Mouse (Mus musculus) hindbrain, postnatal 0 days (tissue): ENCODE data around the gene Wwox. TPM values are rescaled to one million over a fixed set of nuclear protein-coding genes. Genes with fewer than 3 reads are reported as not detected.

Experiments used
- ATAC-seq: fragments of 200-750 bp; cut with Nextera tagmentation; 2 replicates; pipeline ENCODE4 v1.8.0; 2017; ENCODE audit warnings: mild to moderate bottlenecking, moderate TSS enrichment, moderate library complexity
- DNase-seq: peaks from one replicate; pipeline ENCODE4 v3.0.0-alpha.2; 2015; ENCODE audit warnings: low spot score
- H3K27ac ChIP-seq: fragments of 300-500 bp; sonication (generic); 2 replicates; pipeline ENCODE4 v1.5.1; 2014; ENCODE audit warnings: mild to moderate bottlenecking
- H3K27me3 ChIP-seq: fragments of 300-500 bp; sonication (generic); 2 replicates; pipeline ENCODE4 v1.6.1; 2014; ENCODE audit warnings: low read length, mixed read lengths; ENCODE audit not compliant: insufficient read depth
- H3K36me3 ChIP-seq: fragments of 300-500 bp; sonication (generic); 2 replicates; pipeline ENCODE4 v1.6.1; 2014; ENCODE audit warnings: low read length, mixed read lengths; ENCODE audit not compliant: insufficient read depth
- H3K4me1 ChIP-seq: fragments of 300-500 bp; sonication (generic); 2 replicates; pipeline ENCODE4 v1.6.1; 2014; ENCODE audit warnings: antibody characterized with exemption, low read length, mixed read lengths; ENCODE audit not compliant: insufficient read depth
- H3K4me2 ChIP-seq: fragments of 300-500 bp; sonication (generic); 2 replicates; pipeline ENCODE4 v1.6.1; 2014; ENCODE audit warnings: low read depth, mild to moderate bottlenecking, low read length, moderate library complexity, mixed read lengths
- H3K4me3 ChIP-seq: fragments of 300-500 bp; sonication (generic); 2 replicates; pipeline ENCODE4 v1.5.1; 2014; ENCODE audit warnings: low read length
- H3K9ac ChIP-seq: fragments of 300-500 bp; sonication (generic); replicated peaks from 2 replicates; pipeline ENCODE4 v1.6.1; 2014; ENCODE audit warnings: mild to moderate bottlenecking, low read length, moderate library complexity, mixed read lengths
- H3K9me3 ChIP-seq: fragments of 300-500 bp; sonication (generic); 2 replicates; pipeline ENCODE4 v1.6.1; 2016; ENCODE audit warnings: low read length, mixed read lengths
- CTCF ChIP-seq: IDR thresholded peaks from 2 replicates; pipeline ENCODE4 v1.5.1; 2016; ENCODE audit warnings: antibody characterized with exemption, control low read depth, low read depth
- WGBS: fragments of 180-500 bp; shearing (Covaris S2); extraction: QIAGEN DNeasy Blood & Tissue Kit; methylation state at CpG from one replicate; pipeline ENCODE4 v1.1.7; 2014; 5-methylcytosine and 5-hydroxymethylcytosine counted together
- polyA plus RNA-seq: library from polyadenylated mRNA; unstranded; fragments of >200 nt; fragmentation: Nextera tagmentation; extraction: Ambion mirVana; gene quantifications from 2 replicates; pipeline ENCODE4 v1.2.1, GENCODE M21; 2015
- total RNA-seq: library from RNA; depleted of rRNA; stranded (reverse); fragments of >200 nt; gene quantifications from 2 replicates; pipeline ENCODE4 v1.2.3, GENCODE M21; 2014

The Wwox gene
- total and polyA plus RNA-seq, 2 experiments from 2014 or later = 17.1 to 19.8 TPM

DNA sequence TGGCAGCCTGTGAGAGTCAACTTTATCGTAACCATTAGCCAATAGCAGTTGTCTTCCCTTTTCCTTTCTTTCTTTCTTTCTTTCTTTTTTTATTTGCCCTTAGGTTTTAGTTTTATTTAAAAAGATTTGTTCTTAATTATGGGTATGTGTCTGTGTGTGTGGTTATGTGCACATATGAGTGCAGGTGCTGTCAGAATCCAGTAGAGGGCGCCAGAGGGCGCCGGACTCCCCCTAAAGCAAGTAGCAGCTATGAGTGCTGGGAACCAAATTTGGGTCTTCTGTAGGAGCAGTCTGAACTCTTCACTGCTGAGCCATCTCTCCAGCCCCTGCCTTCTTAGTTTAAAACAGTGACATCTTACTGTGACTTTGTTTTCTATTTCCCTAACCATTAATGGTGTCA lies 529.4 kb downstream of the Wwox start:
- no peak overlapping the region for H3K4me3 ChIP-seq
- WGBS = 87% methylated on average over 4 of the region's 4 CpGs
- no peaks in the 10 kb centered on the region for H3K4me1 ChIP-seq
- no peaks in the 10 kb centered on the region for H3K36me3 ChIP-seq
- ATAC-seq (no peak), DNase-seq (no peak)
- no peaks in the 10 kb centered on the region for H3K27me3 ChIP-seq
- H3K9ac ChIP-seq = no peak overlapping the region
- H3K27ac ChIP-seq = no peak overlapping the region
- H3K9me3 ChIP-seq = peaks cover 2% of the 10 kb centered on the region; the same call in 1 of the 2 replicates
- no peak overlapping the region for H3K4me2 ChIP-seq
- no peak for TF ChIP-seq CTCF

DNA sequence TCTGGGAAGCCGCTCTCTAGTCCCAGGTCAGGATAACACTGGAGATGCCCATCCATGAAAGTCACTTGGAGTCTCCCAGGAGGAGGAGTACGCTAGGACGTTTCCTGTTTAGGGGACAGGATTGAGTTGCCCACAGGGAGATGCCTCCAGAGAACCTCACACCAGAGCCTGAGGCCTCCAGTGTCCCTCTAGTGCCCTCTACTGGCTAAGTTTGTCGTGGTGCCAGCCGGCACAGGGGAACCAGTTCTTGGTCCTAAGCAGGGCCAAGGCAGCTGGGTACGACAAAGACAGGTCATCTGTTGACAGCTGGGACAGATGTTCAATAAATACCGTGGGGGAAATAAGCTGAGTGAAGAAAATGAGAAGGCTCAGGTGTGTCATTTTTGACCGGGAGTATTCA lies 531.9 kb downstream of the Wwox start:
- peaks cover 2% of the 10 kb centered on the region; the same call in 1 of the 2 replicates for H3K9me3 ChIP-seq
- peak; percentile 81 for TF ChIP-seq CTCF
- DNase-seq (peak; percentile 80), ATAC-seq (0 out of 2 replicates have a peak, but pooled peaks have one; percentile 47)
- no peak overlapping the region for H3K4me3 ChIP-seq
- no peaks in the 10 kb centered on the region for H3K36me3 ChIP-seq
- H3K27me3 ChIP-seq = no peaks in the 10 kb centered on the region
- H3K4me1 ChIP-seq = no peaks in the 10 kb centered on the region
- H3K9ac ChIP-seq = no peak overlapping the region
- WGBS = 46% methylated on average over 8 of the region's 8 CpGs
- no peak overlapping the region for H3K27ac ChIP-seq
- H3K4me2 ChIP-seq = no peak overlapping the region

DNA sequence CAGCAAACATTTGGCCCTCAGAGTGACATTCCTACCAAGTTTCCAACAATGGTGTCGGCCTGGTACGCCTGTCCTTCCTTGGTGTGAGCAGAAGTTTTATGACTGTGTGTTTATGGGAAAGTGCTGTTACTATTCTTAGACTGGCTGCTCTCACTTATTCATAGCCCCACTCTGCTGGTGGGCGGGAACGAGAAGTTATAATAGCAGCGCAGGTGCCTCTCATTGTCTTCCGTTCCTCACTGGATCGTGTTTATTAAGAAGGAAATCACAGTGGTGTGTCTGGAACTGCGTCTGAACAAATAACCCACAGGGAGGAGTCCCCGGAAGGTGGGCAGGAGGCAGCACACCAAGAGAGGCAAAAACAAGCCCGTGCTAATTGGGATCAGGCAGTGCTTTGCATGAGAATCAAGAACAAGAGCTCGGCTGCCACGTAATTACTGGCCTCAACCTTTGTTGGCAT lies 533.6 kb downstream of the Wwox start:
- no peak for ATAC-seq
- no peak for TF ChIP-seq CTCF
- DNase-seq = no peak
- Histone ChIP-seq H3K9me3 (peaks cover 2% of the 10 kb centered on the region; the same call in 1 of the 2 replicates), H3K4me3 (no peak overlapping the region), H3K9ac (no peak overlapping the region), H3K4me1 (no peaks in the 10 kb centered on the region), H3K36me3 (no peaks in the 10 kb centered on the region), H3K4me2 (0 out of 2 replicates have a peak overlapping the region, but pooled peaks have one; percentile 3), H3K27ac (no peak overlapping the region), H3K27me3 (no peaks in the 10 kb centered on the region)
- WGBS = 31% methylated on average over 12 of the region's 12 CpGs

DNA sequence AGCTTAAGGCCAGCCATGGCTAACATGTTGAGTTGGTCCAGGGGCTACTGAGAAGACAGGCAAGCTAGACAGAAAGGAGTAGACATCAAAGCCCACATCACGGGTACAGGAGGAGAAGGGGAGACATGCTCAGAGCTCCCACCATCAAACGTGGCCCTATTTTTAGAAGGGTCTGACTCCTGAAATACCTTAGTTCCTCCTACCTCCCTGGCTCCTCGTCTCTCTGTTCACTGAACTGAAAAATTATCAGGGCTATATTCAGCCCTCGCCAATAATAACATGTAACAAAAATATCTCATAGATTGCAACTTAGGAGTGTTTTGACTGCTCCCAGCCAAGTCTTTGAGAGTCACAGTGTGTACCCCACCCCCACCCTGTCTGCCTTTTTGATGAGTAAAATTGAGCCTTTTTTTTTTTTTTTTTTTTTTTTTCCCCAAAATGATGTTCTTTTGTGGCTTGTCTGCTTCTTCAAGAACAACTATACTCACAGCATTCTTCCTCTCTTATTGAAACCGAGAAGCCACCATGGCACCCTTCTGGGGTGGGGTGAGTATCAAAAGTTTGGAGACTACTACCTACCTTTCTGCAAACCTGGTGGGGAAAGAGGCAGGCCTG lies 535.0 kb downstream of the Wwox start:
- Histone ChIP-seq H3K9me3 (no peaks in the 10 kb centered on the region), H3K4me2 (no peak overlapping the region), H3K27me3 (no peaks in the 10 kb centered on the region), H3K4me3 (no peak overlapping the region), H3K36me3 (no peaks in the 10 kb centered on the region), H3K9ac (no peak overlapping the region), H3K4me1 (no peaks in the 10 kb centered on the region), H3K27ac (no peak overlapping the region)
- 75% methylated on average over 5 of the region's 5 CpGs for WGBS
- no peak for DNase-seq
- ATAC-seq = no peak
- TF ChIP-seq CTCF = no peak

DNA sequence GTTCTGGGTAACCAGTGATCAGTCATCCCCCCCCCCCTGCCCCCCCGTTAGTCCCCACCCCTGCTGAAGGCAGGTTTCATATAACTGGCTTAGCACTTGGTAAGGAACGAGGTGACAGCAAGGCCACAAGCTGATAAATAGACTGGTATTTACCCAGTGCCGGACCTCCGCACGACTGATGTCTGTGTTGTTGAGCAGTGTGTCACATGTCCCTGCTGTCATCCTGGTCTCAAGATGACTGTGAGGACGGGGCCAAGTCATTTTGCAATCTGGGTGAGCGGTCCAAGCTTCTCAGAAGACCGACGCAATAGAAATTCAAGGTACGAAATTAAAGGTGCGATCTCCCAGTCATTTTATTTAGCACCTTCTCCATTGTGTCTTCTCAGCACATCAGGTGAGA lies 538.3 kb downstream of the Wwox start:
- DNase-seq (no peak), ATAC-seq (no peak)
- Histone ChIP-seq H3K9ac (no peak overlapping the region), H3K4me2 (no peak overlapping the region), H3K27ac (no peak overlapping the region), H3K9me3 (no peaks in the 10 kb centered on the region), H3K27me3 (no peaks in the 10 kb centered on the region), H3K36me3 (no peaks in the 10 kb centered on the region), H3K4me3 (no peak overlapping the region), H3K4me1 (no peaks in the 10 kb centered on the region)
- WGBS = 85% methylated on average over 11 of the region's 11 CpGs
- no peak for TF ChIP-seq CTCF

DNA sequence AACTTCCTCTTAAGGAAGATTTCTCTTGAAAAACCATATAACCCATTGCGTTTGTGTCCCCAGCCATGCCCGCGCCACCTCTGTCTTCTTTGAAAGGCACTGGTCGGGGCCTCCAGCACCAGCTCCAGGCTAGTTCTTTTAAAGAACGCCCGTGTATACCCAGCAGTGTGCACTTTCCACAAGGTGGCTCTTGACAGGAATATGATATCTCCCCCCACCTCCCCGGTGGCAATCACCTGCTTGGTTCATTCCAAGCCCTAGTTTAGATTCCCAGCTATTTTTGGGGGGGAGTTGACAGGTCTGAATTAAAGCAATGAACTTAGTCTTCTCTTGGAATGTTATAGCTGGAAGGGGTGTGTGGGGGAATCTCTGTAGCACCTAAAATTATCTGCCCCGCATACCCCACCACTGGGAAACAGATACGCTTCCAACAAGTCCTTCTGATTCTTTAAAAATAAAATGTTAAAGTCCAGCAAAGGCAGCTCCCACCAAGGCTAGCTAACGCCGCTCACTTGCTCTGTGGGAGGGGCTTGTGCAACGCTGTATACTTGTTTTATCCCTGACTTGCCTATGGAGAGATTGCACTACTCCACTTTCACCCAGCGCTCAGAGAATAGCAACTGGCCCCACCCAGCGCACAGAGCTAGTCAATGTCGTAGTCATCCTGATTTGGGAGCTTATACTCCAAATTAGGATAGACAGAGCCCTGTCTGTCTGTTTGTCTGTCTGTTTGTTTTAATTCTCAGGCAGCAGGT lies 538.9 kb downstream of the Wwox start:
- no peak overlapping the region for H3K27ac ChIP-seq
- no peak for DNase-seq
- TF ChIP-seq CTCF = no peak
- H3K4me1 ChIP-seq = no peaks in the 10 kb centered on the region
- H3K36me3 ChIP-seq = no peaks in the 10 kb centered on the region
- H3K9ac ChIP-seq = no peak overlapping the region
- H3K4me2 ChIP-seq = no peak overlapping the region
- no peaks in the 10 kb centered on the region for H3K9me3 ChIP-seq
- no peaks in the 10 kb centered on the region for H3K27me3 ChIP-seq
- no peak for ATAC-seq
- 84% methylated on average over 15 of the region's 15 CpGs for WGBS
- no peak overlapping the region for H3K4me3 ChIP-seq

DNA sequence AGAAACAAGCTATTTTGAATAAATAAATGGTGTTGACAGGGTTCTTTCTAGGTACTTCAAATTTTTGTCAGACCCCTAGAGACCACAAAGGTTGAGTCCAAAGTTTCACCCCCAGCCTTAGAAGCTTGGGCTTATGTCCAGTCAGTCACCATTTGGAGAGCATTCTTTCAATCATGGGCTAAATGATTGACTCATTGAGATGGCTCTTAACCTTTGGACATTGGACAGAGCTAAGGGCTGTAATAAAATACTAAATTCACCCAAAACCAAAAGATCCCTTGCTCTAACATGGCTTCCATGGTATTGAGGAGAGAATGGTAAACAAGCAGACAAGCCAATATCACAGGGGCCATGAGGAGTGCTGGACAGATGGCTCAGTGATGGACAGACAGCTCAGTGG lies 540.2 kb downstream of the Wwox start:
- TF ChIP-seq CTCF = no peak
- Histone ChIP-seq H3K27ac (no peak overlapping the region), H3K36me3 (no peaks in the 10 kb centered on the region), H3K4me3 (no peak overlapping the region), H3K27me3 (no peaks in the 10 kb centered on the region), H3K9ac (no peak overlapping the region), H3K4me2 (no peak overlapping the region), H3K4me1 (no peaks in the 10 kb centered on the region), H3K9me3 (no peaks in the 10 kb centered on the region)
- DNase-seq = no peak
- ATAC-seq = no peak
